Mouse (Mus musculus) urinary bladder, postnatal 36 days (tissue): ENCODE measurements around the gene Mrpl38.

Experiments
- DNase-seq, 2 experiments: peaks; one replicate each; pipeline ENCODE4 v3.0.0; 2022; ENCODE audit warnings: low spot score in 2 of 2, mixed read lengths in 1 of 2

The Mrpl38 gene

DNA sequence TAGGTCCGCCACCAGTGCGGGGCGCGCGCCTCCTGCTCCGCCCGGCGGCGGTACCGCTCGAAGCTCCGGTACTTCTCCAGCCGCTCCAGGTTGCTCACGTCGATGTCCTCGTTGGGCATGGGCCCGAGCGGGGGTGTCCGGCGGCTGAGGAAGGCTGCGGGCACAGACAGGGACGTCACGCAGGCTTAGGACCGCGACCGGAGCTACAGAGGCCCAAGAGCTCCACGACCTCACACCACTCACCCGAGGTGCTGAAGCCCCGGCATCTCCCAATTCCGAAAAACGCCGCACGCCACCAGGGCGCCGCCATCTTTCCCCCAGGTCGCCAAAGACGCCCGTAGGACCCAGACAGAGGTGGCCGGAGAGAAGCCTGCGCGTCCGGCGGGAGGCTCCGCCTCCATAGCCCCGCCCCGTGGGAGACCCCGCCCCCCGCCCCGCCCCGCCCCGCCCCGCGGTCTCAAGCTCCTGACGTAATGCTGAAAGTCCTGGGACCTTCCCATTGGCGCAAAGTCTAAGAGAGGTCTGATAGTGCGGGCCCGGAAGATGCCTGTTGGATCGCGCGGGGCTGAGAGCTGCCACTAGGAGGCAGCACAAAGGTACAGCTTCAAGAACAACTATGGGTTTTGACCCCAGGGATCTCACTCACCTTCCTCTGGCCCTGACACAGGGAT is at the start of gene Mrpl38:
Mrpl38 (minus strand) TSS at position 401 of the 671 bp plus-strand sequence.
- DNase-seq = peak; percentile 77 to 87

- DNase-seq = no peak
These were observed 48.7 kb upstream of the Mrpl38 start for GRCm38 (mm10) chr11:116187226-116187930.

- DNase-seq = no peak
These were observed 47.7 kb upstream of the Mrpl38 start for GRCm38 (mm10) chr11:116186360-116186759.

- DNase-seq = no peak
These were observed 47.2 kb upstream of the Mrpl38 start for GRCm38 (mm10) chr11:116185836-116186235.

DNA sequence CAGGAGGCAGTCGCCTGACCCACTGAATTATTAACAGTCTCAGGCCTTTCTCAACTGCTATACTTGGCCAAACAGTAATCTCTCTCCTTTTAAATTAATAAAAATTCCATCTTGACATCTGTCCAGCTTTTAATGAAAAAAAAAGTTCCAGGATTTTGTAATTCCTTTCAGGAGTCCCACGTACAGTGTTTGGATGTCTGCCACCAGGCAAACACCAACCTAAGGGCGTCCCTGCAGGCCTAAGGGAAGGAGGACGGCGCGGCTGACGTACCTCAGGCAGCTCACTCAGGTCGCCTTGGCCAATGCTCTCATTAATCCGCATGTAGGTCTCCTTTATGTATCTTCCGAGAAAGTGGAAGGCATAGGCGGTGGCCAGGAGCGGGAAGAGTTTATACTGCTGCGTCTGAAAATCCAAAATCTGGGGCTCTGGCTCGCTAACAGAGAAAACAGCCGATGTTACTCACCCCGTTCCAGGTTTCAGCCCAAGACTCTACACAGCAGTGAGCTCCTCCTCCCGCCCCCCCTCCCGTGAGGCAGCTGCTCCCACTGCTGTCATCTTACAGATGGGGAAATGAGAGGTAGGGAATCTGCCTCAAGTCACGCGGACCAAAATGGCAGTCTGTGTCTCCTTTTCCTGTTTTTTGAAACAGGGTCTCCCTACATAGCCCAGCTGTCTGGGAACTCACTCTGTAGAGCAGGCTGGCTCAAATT is 39.9 kb upstream of the Mrpl38 start:
- DNase-seq = no peak

DNA sequence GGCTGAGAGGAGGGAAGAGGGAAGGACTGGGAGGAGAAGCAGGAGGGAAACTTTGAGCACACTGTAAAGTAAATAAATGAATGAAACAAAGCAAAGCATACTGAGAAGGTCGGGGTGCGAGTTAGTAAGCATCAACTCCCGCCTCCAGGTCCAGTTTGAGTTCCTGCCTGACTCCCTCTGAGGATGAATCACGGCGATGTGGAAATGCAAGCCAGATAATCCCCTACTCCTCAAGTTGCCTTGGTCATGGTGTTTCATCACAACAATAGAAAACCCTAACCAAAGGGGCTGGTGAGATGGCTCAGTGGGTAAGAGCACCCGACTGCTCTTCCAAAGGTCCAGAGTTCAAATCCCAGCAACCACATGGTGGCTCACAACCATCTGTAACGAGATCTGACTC is 37.3 kb upstream of the Mrpl38 start:
- no peak for DNase-seq

GRCm38 (mm10) chr11:116174775-116175448 is 36.2 kb upstream of the Mrpl38 start:
- no peak for DNase-seq

GRCm38 (mm10) chr11:116171959-116172358 is 33.3 kb upstream of the Mrpl38 start:
- DNase-seq = no peak

- DNase-seq = no peak
These were observed 31.5 kb upstream of the Mrpl38 start for GRCm38 (mm10) chr11:116170003-116170800.

DNA sequence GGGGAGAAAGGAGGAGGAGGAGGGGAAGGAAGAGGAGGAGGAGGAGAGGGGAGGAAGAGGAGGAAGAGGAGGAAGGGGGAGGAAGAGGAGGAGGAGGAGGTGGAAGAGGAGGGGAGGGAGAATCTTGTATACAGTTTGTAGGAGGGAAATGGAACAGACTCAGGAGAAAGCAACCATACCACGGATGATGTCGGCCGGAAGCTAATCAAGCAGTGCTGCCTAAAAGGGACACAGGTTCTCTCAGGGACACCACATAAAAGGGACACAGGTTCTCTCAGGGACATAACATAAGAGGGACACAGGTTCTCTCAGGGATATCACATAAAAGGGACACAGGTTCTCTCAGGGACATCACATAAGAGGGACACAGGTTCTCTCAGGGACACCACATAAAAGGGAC is 30.5 kb upstream of the Mrpl38 start:
- DNase-seq = no peak

- peak; percentile 91 to 95 for DNase-seq
These were observed 29.3 kb upstream of the Mrpl38 start, which contains the start of gene Fbf1 for GRCm38 (mm10) chr11:116167884-116168439. Fbf1 (minus strand) TSS chr11:116168166.

DNA sequence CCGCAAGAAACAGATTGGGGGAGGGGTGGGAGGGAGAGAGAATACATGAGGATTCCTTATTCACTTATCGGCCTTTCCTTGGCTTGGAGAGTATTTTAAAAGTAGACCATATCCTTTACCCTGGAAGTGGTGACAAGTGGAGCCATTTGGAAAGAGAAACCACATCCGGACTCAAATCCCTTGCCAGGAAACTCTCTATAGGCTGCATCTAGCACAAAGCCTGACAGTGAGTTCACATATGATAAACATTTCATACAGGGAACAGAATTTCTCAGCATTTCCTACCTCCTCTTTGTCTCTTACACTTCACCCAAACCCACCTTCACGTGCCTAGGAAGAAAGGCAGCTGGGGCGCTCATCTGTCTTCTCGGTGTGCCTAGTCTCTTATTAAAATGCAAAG is 28.6 kb upstream of the Mrpl38 start:
- DNase-seq = no peak

- DNase-seq = no peak
These were observed 24.3 kb upstream of the Mrpl38 start for GRCm38 (mm10) chr11:116163002-116163401.

- no peak for DNase-seq
These were observed 23.5 kb upstream of the Mrpl38 start for GRCm38 (mm10) chr11:116162146-116162545.

GRCm38 (mm10) chr11:116161312-116161711 is 22.6 kb upstream of the Mrpl38 start:
- peak; percentile 57 to 72 for DNase-seq

- DNase-seq = no peak
These were observed 12.3 kb upstream of the Mrpl38 start for GRCm38 (mm10) chr11:116150960-116151359.

GRCm38 (mm10) chr11:116149341-116149740 is 10.7 kb upstream of the Mrpl38 start:
- no peak for DNase-seq

- no peak for DNase-seq
These were observed 10.1 kb upstream of the Mrpl38 start for GRCm38 (mm10) chr11:116148761-116149221.

GRCm38 (mm10) chr11:116146294-116146985 is 7.8 kb upstream of the Mrpl38 start:
- peak in 1 of 2 experiments; percentile 31 for DNase-seq
